Mouse (Mus musculus) liver, embryonic 12.5 days (tissue): Measurements from ENCODE around the gene Galnt14. TPM values are rescaled to one million over a fixed set of nuclear protein-coding genes. Genes with fewer than 3 reads are reported as not detected.

ENCODE experiments used
- ATAC-seq: fragments of 200-750 bp; cut with Nextera tagmentation; 2 replicates; pipeline ENCODE4 v1.8.0; 2017; ENCODE audit warnings: moderate number of reproducible peaks, mild to moderate bottlenecking, moderate library complexity
- H3K27ac ChIP-seq: fragments of 300-500 bp; sonication (generic); 2 replicates; pipeline ENCODE4 v1.5.1; 2016; ENCODE audit warnings: mild to moderate bottlenecking
- H3K27me3 ChIP-seq: fragments of 300-500 bp; sonication (generic); replicated peaks from 2 replicates; pipeline ENCODE4 v1.6.1; 2016; ENCODE audit warnings: mild to moderate bottlenecking, moderate library complexity
- H3K36me3 ChIP-seq: fragments of 300-500 bp; sonication (generic); 2 replicates; pipeline ENCODE4 v1.6.1; 2016; ENCODE audit warnings: mild to moderate bottlenecking, moderate library complexity
- H3K4me1 ChIP-seq: fragments of 300-500 bp; sonication (generic); 2 replicates; pipeline ENCODE4 v1.6.1; 2016
- H3K4me2 ChIP-seq: fragments of 300-500 bp; sonication (generic); 2 replicates; pipeline ENCODE4 v1.6.1; 2016; ENCODE audit warnings: mild to moderate bottlenecking, moderate library complexity
- H3K4me3 ChIP-seq: fragments of 300-500 bp; sonication (generic); 2 replicates; pipeline ENCODE4 v1.5.1; 2016; ENCODE audit warnings: mild to moderate bottlenecking, moderate library complexity
- H3K9ac ChIP-seq: fragments of 300-500 bp; sonication (generic); 2 replicates; pipeline ENCODE4 v1.6.1; 2016; ENCODE audit warnings: mild to moderate bottlenecking, moderate library complexity
- H3K9me3 ChIP-seq: fragments of 300-500 bp; sonication (generic); replicated peaks from 2 replicates; pipeline ENCODE4 v1.6.1; 2016; ENCODE audit warnings: mild to moderate bottlenecking, moderate library complexity
- WGBS: fragments of 180-500 bp; shearing (Covaris S2); methylation state at CpG from one replicate; pipeline ENCODE4 v1.1.7; 2016; ENCODE audit not compliant: insufficient replicate concordance; 5-methylcytosine and 5-hydroxymethylcytosine counted together
- polyA plus RNA-seq: library from polyadenylated mRNA; unstranded; fragments of >200 nt; fragmentation: Nextera tagmentation; extraction: Ambion mirVana; gene quantifications from 2 replicates; pipeline ENCODE4 v1.2.1, GENCODE M21; 2016

Gene Galnt14
- polyA plus RNA-seq, 1 experiment from 2014 or later: 0.23 TPM

DNA sequence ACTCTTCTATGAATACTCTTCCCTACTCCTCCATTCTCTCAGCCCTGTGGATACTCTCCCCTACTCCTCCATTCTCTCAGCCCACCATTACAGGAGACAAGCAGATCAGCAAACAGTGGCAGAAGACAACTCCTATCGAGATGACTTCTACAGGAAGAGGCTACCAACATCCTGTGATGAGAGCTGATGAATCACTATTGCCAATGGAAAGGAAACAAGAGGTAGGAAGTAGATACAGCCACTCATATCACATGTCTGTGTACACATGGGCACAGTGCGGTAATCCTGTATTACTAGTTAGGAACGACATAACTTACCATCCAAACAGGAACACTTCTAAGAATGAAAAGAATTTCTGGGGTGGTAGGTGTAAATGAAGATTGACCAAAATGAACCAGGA lies 53.9 kb downstream of the Galnt14 start:
- Histone ChIP-seq H3K27ac (no peak overlapping the region), H3K4me3 (no peak overlapping the region), H3K27me3 (0 out of 2 replicates have a peak, but pooled peaks cover 3% of the 10 kb centered on the region), H3K36me3 (no peaks in the 10 kb centered on the region), H3K4me2 (no peak overlapping the region), H3K4me1 (no peaks in the 10 kb centered on the region), H3K9me3 (no peaks in the 10 kb centered on the region), H3K9ac (no peak overlapping the region)
- WGBS: 31% methylated on average over 3 of the region's 3 CpGs
- no peak for ATAC-seq

DNA sequence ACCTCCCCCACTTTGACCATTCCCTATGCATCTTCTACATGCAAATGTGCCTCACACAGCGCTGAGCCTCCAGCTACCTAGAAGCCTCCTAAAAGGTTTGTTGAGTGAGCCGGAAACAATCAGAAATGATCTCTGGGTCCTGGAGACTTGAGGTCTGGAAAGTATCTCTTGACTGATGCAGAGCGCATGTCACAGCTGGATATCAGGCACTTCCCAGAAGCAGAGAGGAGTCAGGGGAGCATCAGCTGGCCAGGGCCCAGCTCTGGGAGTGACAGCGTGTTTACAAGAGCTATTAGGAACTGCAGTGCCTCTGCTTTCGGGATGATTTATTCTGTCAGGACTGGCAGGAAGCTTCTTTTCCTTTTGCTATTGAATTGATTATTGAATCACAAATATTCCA lies 56.0 kb downstream of the Galnt14 start:
- Histone ChIP-seq H3K36me3 (no peaks in the 10 kb centered on the region), H3K9me3 (no peaks in the 10 kb centered on the region), H3K4me1 (no peaks in the 10 kb centered on the region), H3K27ac (no peak overlapping the region), H3K4me2 (no peak overlapping the region), H3K4me3 (no peak overlapping the region), H3K9ac (no peak overlapping the region), H3K27me3 (0 out of 2 replicates have a peak, but pooled peaks cover 3% of the 10 kb centered on the region)
- no peak for ATAC-seq
- WGBS: 51% methylated on average over 5 of the region's 5 CpGs

DNA sequence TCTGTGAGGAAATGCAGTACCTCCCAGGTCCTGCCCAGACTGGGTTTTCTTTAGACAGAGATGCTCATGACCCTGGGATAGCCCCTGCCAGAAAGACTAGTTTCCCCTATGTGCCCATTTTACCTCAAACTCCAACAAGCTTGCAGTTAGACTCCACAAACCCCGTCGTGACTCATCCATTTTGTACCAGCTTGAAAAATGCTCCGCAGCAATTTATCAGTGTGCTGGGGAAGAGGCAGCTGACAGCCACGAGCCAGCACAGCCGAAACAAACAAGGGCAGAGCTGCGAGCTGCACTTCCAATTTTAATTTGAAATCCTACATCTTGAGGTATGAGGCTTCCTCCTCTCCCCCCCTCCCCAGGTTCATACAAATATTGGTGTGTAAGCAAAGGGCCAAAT lies 60.9 kb downstream of the Galnt14 start:
- no peak overlapping the region for H3K9ac ChIP-seq
- H3K9me3 ChIP-seq: no peaks in the 10 kb centered on the region
- no peak overlapping the region for H3K4me3 ChIP-seq
- no peaks in the 10 kb centered on the region for H3K36me3 ChIP-seq
- no peaks in the 10 kb centered on the region for H3K27me3 ChIP-seq
- H3K4me1 ChIP-seq: no peaks in the 10 kb centered on the region
- no peak overlapping the region for H3K27ac ChIP-seq
- ATAC-seq: no peak
- no peak overlapping the region for H3K4me2 ChIP-seq
- 55% methylated on average over 6 of the region's 6 CpGs for WGBS

DNA sequence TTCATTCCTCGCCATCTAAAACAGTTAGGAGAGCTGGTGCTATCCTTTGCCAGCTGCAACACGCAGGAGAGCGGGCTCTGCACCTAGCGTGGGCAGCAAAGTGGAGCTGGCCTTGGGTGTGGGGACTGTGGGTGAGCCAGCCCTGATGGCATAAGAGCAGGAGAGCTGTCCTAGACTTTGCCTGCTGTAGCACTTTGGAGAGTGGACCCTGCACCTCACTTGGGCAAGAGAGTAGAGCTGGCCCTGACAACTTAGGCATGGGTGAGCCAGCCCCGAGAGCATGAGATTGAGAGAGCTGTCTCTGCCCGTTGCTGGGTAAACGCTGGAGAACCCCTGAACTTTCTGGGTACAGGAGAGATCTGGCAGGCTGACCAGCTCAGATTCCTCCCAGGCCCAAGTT lies 68.6 kb downstream of the Galnt14 start:
- Histone ChIP-seq H3K9ac (no peak overlapping the region), H3K27me3 (no peaks in the 10 kb centered on the region), H3K4me1 (no peaks in the 10 kb centered on the region), H3K9me3 (no peaks in the 10 kb centered on the region), H3K36me3 (no peaks in the 10 kb centered on the region), H3K4me2 (no peak overlapping the region), H3K4me3 (no peak overlapping the region), H3K27ac (no peak overlapping the region)
- 72% methylated on average over 7 of the region's 7 CpGs for WGBS
- no peak for ATAC-seq

DNA sequence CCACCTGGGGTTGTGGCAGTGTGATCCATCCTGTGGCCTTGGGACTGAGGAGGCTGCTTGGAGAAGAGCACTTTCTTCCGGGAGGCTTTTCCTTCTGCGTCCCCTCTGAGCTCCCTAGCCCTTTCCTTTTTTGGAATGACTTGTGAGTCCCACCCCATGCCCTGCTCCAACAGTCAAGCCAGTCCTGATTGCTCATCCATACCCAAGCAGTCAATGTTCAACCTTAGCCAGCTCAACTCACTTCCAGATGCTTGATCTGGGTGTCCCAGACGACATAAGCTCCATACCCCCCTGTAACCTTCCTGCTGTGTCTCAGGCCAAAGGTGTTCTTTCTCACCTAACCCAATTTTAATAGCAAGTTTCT lies 70.2 kb downstream of the Galnt14 start:
- 42% methylated on average over 3 of the region's 3 CpGs for WGBS
- no peaks in the 10 kb centered on the region for H3K27me3 ChIP-seq
- no peaks in the 10 kb centered on the region for H3K9me3 ChIP-seq
- H3K4me1 ChIP-seq: no peaks in the 10 kb centered on the region
- ATAC-seq: no peak
- no peak overlapping the region for H3K4me2 ChIP-seq
- no peak overlapping the region for H3K9ac ChIP-seq
- H3K4me3 ChIP-seq: no peak overlapping the region
- no peaks in the 10 kb centered on the region for H3K36me3 ChIP-seq
- H3K27ac ChIP-seq: no peak overlapping the region

DNA sequence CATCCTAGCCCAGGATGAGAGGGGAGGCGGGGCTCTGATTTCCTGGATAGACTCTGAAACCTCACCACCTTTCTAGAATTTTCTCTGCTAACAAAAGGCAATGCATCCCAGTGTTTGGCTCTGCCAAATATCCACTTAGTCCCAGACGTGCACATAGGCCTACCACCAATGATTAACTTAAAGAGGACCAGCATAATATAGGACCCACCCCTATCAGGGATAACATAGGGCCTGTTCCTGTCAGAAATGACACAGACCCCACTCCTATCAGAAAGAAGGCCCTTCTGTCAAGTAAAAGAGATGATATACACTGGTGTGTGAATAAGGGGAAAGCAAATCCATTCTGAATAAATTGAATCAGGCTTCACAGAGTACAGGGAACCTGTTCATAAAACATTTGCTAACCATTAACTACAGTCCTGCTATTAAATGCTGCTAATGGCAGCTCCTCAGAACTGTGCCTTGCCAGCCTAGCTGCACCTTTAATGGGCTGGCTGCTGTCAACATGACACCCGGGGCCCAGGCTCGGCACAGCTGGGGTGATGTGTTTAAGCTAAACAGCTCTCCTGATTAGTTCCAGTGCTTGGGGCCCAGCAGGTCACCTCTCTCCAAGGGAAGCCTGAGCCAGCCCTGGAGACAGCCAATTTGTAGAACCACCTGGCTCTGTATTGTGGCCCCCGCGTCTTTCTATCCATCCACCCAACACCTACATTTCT lies 70.7 kb downstream of the Galnt14 start:
- ATAC-seq: no peak
- no peaks in the 10 kb centered on the region for H3K9me3 ChIP-seq
- no peaks in the 10 kb centered on the region for H3K36me3 ChIP-seq
- no peak overlapping the region for H3K4me3 ChIP-seq
- H3K9ac ChIP-seq: no peak overlapping the region
- H3K4me1 ChIP-seq: no peaks in the 10 kb centered on the region
- 46% methylated on average over 6 of the region's 6 CpGs for WGBS
- H3K27me3 ChIP-seq: no peaks in the 10 kb centered on the region
- H3K27ac ChIP-seq: no peak overlapping the region
- H3K4me2 ChIP-seq: no peak overlapping the region

DNA sequence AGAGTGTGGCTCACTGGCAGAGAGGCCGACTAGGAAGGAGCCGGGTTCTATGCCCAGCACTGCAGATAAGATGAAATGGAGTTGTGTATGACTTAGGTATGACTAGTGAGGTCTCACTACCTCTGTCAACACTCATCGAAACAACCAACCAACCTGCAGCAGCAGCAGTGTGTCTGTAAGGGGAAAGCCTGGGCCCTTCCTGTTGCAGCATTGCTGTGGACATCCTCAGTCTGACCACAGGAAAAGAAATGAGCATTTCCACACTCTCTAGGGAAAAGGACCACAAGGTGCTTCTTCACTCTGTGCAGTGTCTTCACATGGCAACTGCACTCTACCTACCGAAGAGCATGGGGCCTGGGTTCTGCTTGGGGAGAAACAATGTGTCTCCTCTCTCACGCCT lies 73.3 kb downstream of the Galnt14 start:
- H3K4me3 ChIP-seq: no peak overlapping the region
- H3K27me3 ChIP-seq: no peaks in the 10 kb centered on the region
- 71% methylated on average over 5 of the region's 5 CpGs for WGBS
- H3K4me1 ChIP-seq: no peaks in the 10 kb centered on the region
- no peak overlapping the region for H3K27ac ChIP-seq
- H3K36me3 ChIP-seq: no peaks in the 10 kb centered on the region
- no peaks in the 10 kb centered on the region for H3K9me3 ChIP-seq
- no peak overlapping the region for H3K4me2 ChIP-seq
- ATAC-seq: no peak
- H3K9ac ChIP-seq: no peak overlapping the region

DNA sequence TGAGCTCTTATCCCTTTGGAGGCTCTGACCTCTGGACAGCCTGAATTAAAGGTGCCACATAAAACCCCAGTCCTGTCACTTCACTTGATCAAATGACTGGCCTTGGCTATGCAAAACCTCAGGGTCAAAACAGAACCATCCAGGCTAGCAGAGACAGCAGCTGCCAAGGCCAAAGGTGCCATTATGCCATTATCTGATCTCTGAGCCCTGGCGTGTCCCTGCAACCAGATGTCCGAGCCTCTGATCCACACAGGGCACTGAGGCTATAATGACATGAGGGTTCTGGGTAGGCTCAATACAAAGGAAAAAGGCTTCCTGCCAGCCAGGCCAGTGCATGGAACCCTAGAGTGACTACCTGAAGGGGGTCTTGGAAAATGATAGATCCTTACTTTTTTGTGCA lies 75.4 kb downstream of the Galnt14 start:
- Histone ChIP-seq H3K4me1 (no peaks in the 10 kb centered on the region), H3K9me3 (no peaks in the 10 kb centered on the region), H3K27ac (no peak overlapping the region), H3K27me3 (no peaks in the 10 kb centered on the region), H3K4me2 (no peak overlapping the region), H3K4me3 (no peak overlapping the region), H3K9ac (no peak overlapping the region), H3K36me3 (no peaks in the 10 kb centered on the region)
- ATAC-seq: no peak
- WGBS: 76% methylated on average over 2 of the region's 2 CpGs

DNA sequence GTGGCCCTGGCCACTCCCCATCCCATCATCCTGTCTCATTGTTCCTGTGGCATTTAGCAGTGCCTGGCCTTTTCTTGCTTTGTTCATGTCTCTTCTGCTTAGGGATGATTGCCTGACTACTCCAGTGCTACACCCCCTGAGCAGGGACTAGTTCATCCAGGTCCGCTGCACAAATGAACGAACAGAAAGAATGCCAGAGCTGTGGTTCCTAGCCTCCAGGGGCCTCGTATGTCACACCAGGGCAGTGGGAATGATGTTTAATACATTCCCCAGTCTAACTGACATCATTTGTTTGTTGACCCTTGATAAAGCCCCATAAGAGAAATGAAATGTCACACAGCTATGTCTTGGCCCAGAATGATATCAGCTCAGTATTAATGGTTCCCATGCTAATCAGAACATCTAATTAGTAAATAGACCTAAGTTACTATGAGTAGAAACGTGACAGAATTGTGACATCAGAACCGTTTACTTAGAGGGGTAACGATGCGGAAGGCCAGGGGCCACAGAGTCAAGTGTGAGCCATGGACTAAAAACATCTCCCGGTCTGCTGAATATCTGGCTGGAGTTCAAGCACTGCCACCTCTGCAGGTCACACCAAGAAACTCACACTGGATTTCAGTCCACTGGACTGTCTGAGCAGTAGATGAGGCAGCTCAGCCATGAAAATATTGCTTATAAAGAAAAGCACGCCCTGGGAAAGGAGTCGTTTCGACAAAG lies 76.1 kb downstream of the Galnt14 start:
- H3K36me3 ChIP-seq: no peaks in the 10 kb centered on the region
- WGBS: 72% methylated on average over 11 of the region's 11 CpGs
- H3K9ac ChIP-seq: no peak overlapping the region
- H3K4me1 ChIP-seq: no peaks in the 10 kb centered on the region
- no peak for ATAC-seq
- no peaks in the 10 kb centered on the region for H3K27me3 ChIP-seq
- no peak overlapping the region for H3K4me3 ChIP-seq
- no peaks in the 10 kb centered on the region for H3K9me3 ChIP-seq
- no peak overlapping the region for H3K27ac ChIP-seq
- H3K4me2 ChIP-seq: no peak overlapping the region

DNA sequence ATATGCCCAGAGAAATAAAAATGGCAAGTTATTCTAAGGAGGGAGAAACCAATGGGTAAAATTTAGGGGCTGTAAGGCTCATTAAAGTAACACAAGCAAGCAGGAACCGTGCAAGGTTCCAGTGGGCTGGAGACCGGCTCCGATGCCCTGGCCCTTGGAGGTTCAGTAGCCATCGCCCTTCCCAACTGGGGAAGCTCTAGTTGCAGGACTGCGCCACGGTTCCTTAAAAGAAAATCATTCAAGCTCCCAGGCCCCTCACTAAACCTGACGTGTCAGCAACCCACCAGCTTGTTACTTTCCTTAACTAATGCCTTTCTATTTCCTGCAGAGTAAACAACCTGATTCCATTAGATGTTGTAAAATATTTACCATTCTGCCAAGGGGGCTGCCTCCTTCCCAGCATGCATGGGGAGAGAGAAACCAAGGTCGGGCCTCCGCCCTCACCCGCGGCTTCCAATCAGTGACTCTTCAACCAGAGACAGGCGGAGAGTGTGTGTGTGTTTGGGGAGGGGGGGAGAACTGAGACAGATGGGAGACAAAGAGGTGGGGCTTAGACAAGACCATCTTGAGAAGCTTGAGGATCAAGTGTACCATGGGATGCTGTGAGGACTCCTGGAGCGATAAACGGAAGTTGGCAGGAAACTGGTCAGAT lies 81.9 kb downstream of the Galnt14 start:
- H3K9ac ChIP-seq: no peak overlapping the region
- no peaks in the 10 kb centered on the region for H3K36me3 ChIP-seq
- H3K27ac ChIP-seq: no peak overlapping the region
- no peaks in the 10 kb centered on the region for H3K27me3 ChIP-seq
- H3K4me3 ChIP-seq: no peak overlapping the region
- no peak for ATAC-seq
- H3K9me3 ChIP-seq: no peaks in the 10 kb centered on the region
- no peak overlapping the region for H3K4me2 ChIP-seq
- 74% methylated on average over 14 of the region's 14 CpGs for WGBS
- H3K4me1 ChIP-seq: no peaks in the 10 kb centered on the region

DNA sequence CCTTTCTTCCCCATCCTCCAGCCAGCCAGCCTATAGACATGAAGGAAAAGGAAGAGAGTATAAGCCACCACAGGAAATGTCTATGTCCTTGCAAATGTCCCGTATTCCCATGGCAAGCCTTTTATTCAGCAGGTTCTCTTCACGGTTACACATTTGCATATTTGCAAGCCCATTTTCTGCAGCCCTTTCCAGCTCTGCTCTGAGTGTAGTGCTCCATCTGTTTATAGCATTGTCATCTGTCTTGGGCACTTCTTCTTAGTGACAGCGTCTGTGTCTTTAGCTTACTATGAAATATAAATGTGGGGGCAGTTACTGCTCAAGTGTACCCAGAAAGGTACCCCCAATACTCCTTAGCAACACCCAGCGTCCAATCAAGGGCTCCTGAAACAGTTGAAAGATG lies 83.3 kb downstream of the Galnt14 start:
- no peaks in the 10 kb centered on the region for H3K4me1 ChIP-seq
- ATAC-seq: no peak
- no peaks in the 10 kb centered on the region for H3K27me3 ChIP-seq
- H3K9me3 ChIP-seq: no peaks in the 10 kb centered on the region
- H3K4me3 ChIP-seq: no peak overlapping the region
- no peak overlapping the region for H3K9ac ChIP-seq
- WGBS: 58% methylated on average over 4 of the region's 4 CpGs
- H3K4me2 ChIP-seq: no peak overlapping the region
- H3K36me3 ChIP-seq: no peaks in the 10 kb centered on the region
- no peak overlapping the region for H3K27ac ChIP-seq

DNA sequence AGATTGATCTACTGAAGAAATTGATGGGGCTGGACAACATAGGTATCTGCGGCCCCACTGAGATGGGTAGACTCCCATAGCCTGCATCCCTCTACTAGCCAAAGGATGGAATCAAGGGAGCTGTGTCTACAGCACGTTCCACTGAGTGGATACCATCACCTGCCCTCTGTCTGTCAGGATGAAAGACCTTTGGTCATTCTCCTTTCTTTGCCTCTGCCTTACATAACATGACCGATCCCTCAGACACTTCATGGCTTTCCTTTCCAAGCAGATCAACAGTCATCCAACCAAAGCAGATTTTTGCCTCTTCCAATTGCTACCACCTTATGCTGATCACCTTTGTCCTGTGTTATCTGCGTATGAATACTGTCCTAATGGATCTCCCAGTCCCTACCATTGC lies 90.2 kb downstream of the Galnt14 start:
- H3K9me3 ChIP-seq: no peaks in the 10 kb centered on the region
- H3K36me3 ChIP-seq: no peaks in the 10 kb centered on the region
- H3K4me2 ChIP-seq: no peak overlapping the region
- WGBS: 60% methylated on average over 4 of the region's 4 CpGs
- no peak overlapping the region for H3K9ac ChIP-seq
- H3K27me3 ChIP-seq: no peaks in the 10 kb centered on the region
- no peak overlapping the region for H3K4me3 ChIP-seq
- no peak overlapping the region for H3K27ac ChIP-seq
- H3K4me1 ChIP-seq: no peaks in the 10 kb centered on the region
- no peak for ATAC-seq
